Mouse (Mus musculus) embryonic fibroblast, embryonic 13.5 days (primary cell): ENCODE results near the gene Gm11992.

Experiments used
- CTCF ChIP-seq: IDR thresholded peaks from 2 replicates; pipeline ENCODE4 v1.5.1; 2011; ENCODE audit warnings: mild to moderate bottlenecking, control low read depth, low read length, moderate library complexity, borderline replicate concordance; ENCODE audit not compliant: insufficient read depth
- POLR2A ChIP-seq: IDR thresholded peaks from 2 replicates; pipeline ENCODE4 v1.6.1; 2011; ENCODE audit warnings: low read depth, mild to moderate bottlenecking, control low read depth, low read length, moderate library complexity

- TF ChIP-seq CTCF, result no peak
- no peak for TF ChIP-seq POLR2A
Measured at GRCm38 (mm10) chr11:9113189-9113588, 64.8 kb downstream of the Gm11992 start.
